Mouse (Mus musculus): Measurements from ENCODE around the gene Rnf222. TPM values are rescaled to one million over a fixed set of nuclear protein-coding genes. Genes with fewer than 3 reads are reported as not detected.
"Not testable (repeated sequence)": the region's sequence is repeated elsewhere in the genome, so short reads cannot be mapped to it uniquely, and the experiment has no call there.

The Rnf222 gene
- polyA plus RNA-seq, 1 experiment from 2014 or later, result not detected

DNA sequence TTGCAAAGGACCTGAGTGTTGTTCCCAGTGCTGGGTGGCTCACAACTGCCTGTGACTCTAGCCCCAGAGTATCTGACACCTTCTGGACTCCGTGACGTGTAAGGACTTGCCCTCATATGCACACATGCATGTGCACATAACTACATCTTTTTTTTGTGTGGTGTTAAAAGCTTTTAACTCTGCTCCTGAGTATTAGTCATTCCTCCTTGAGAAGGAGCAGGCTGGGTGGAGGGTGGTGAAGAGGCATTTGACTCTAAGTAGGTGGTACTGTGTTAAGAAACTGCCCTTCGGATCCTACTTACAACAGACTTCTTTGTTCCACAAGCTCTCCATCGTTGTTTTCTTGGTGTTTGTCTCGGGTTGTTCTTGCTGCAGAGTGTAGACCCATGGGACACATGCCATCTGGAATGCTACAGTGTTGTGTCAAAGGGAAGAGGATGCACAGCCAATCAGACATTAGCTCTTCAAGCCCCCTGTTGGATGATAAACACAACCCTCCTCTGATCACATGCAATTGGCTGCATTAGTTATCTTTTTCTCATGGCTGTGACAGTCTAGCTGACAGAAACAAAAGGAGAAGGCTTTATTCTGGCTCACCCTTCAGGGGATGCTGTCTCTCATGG lies 45.6 kb downstream of the Rnf222 start:
- 71% methylated on average over 5 of the region's 5 CpGs for WGBS
- ATAC-seq (replicated peaks), result 0 out of 2 replicates have a peak, but pooled peaks have one; percentile 27

DNA sequence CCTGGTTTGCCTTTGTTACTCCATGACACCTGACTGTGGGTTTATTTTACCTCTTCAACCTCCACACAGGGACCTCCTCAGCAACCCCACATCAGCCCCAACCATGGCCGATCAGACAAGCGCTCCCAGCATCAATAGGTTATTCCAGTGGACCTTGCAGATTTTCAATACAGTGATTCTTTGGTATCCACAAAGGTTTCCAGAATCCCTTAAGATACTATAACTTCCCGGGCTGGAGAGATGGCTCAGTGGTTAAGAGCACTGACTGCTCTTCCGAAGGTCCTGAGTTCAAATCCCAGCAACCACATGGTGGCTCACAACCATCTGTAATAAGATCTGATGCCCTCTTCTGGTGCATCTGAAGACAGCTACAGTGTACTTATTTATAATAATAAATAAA lies 48.6 kb downstream of the Rnf222 start:
- WGBS, result 86% methylated on average over 4 of the region's 4 CpGs
- H3K27ac ChIP-seq; H3K27me3 ChIP-seq (replicated peaks); H3K9me3 ChIP-seq; H3K4me2 ChIP-seq; H3K9ac ChIP-seq; H3K36me3 ChIP-seq (replicated peaks); H3K4me3 ChIP-seq; ATAC-seq (replicated peaks): not testable (repeated sequence)
- H3K4me1 ChIP-seq, result peaks cover 19% of the 10 kb centered on the region

More for the DNA sequence above, 45.6 kb downstream of the Rnf222 start:
- no peaks in the 10 kb centered on the region for H3K36me3 ChIP-seq (replicated peaks)
- H3K9me3 ChIP-seq, result no peaks in the 10 kb centered on the region
- 0 out of 2 replicates have a peak overlapping the region, but pooled peaks have one; percentile 38 for H3K27ac ChIP-seq
- H3K4me1 ChIP-seq, result peaks cover 3% of the 10 kb centered on the region; the same call in 1 of the 2 replicates
- H3K27me3 ChIP-seq (replicated peaks), result no peaks in the 10 kb centered on the region
- no peak overlapping the region for H3K9ac ChIP-seq
- H3K4me2 ChIP-seq, result no peak overlapping the region
- no peak overlapping the region for H3K4me3 ChIP-seq

GRCm38 (mm10) chr11:68939451-68940304 lies 51.3 kb downstream of the Rnf222 start:
- peak overlapping the region; percentile 57 for H3K4me2 ChIP-seq
- peak; percentile 99 for ATAC-seq (replicated peaks)
- no peaks in the 10 kb centered on the region for H3K9me3 ChIP-seq
- peaks cover 15% of the 10 kb centered on the region for H3K4me1 ChIP-seq
- peak overlapping the region; percentile 46 for H3K9ac ChIP-seq
- H3K4me3 ChIP-seq, result peak overlapping the region; percentile 47
- H3K27ac ChIP-seq, result peak overlapping the region; percentile 88
- WGBS, result under 1% methylated on average over 16 of the region's 16 CpGs
- no peaks in the 10 kb centered on the region for H3K36me3 ChIP-seq (replicated peaks)
- H3K27me3 ChIP-seq (replicated peaks), result no peaks in the 10 kb centered on the region

DNA sequence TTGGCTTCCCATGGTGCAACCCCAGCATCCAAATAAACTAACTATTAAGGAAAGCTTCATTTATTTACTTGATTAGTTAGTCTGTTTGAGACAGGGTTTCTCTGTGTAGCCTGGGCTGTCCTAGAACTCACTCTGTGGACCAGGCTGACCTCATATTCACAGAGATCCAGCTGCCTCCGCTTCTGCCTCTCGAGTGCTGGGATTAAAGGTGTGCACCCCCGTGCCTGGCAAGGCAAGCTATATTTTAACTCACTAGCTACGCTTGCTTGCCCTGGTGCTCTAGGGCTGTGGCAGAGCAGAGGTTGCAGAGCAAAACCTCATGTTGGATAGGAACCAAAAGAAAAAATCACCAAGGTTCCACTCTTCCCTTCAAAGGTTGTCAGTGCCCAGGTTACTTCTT lies 52.2 kb downstream of the Rnf222 start:
- WGBS, result 37% methylated on average over 4 of the region's 4 CpGs
- H3K36me3 ChIP-seq (replicated peaks), result no peaks in the 10 kb centered on the region
- peak overlapping the region; percentile 88 for H3K27ac ChIP-seq
- peaks cover 19% of the 10 kb centered on the region for H3K4me1 ChIP-seq
- no peaks in the 10 kb centered on the region for H3K9me3 ChIP-seq
- no peaks in the 10 kb centered on the region for H3K27me3 ChIP-seq (replicated peaks)
- peak overlapping the region; percentile 57 for H3K4me2 ChIP-seq
- peak overlapping the region; percentile 46 for H3K9ac ChIP-seq
- peak overlapping the region; percentile 47 for H3K4me3 ChIP-seq
- no peak for ATAC-seq (replicated peaks)

DNA sequence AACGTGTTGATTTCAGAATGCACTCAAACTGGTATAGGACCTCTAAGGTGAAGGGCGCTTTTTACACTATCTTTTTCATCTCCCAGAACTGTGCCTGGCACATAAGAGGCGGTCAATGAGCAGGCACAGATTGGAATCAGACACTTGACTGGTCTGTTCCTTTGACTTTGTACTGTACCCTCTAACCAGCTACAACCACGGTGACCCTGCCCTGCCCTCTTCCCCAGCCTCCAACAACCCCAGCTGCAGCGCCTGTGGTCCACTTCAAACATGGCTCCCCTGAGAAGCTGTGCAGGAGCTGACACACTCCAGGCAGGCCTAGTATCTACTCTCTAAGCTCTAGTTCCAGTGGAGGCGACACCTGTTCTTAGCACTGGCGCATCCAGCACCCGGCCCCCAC lies 54.4 kb downstream of the Rnf222 start:
- no peak overlapping the region for H3K4me2 ChIP-seq
- WGBS, result 89% methylated on average over 8 of the region's 8 CpGs
- H3K27me3 ChIP-seq (replicated peaks), result no peaks in the 10 kb centered on the region
- H3K27ac ChIP-seq, result no peak overlapping the region
- ATAC-seq (replicated peaks), result no peak
- H3K36me3 ChIP-seq (replicated peaks), result no peaks in the 10 kb centered on the region
- no peak overlapping the region for H3K4me3 ChIP-seq
- peaks cover 32% of the 10 kb centered on the region for H3K4me1 ChIP-seq
- H3K9ac ChIP-seq, result no peak overlapping the region
- no peaks in the 10 kb centered on the region for H3K9me3 ChIP-seq

GRCm38 (mm10) chr11:68945245-68945644 lies 56.9 kb downstream of the Rnf222 start:
- no peaks in the 10 kb centered on the region for H3K36me3 ChIP-seq (replicated peaks)
- no peaks in the 10 kb centered on the region for H3K27me3 ChIP-seq (replicated peaks)
- no peak overlapping the region for H3K4me2 ChIP-seq
- no peaks in the 10 kb centered on the region for H3K9me3 ChIP-seq
- ATAC-seq (replicated peaks), result no peak
- H3K9ac ChIP-seq, result no peak overlapping the region
- no peak overlapping the region for H3K4me3 ChIP-seq
- 76% methylated on average over 2 of the region's 2 CpGs for WGBS
- H3K4me1 ChIP-seq, result peaks cover 27% of the 10 kb centered on the region
- H3K27ac ChIP-seq, result no peak overlapping the region

Other genes with a start within 250 kb of the Rnf222 start
- 104 and 109 TPM in 2 replicates for gene Myh10, start 197.0 kb upstream of the Rnf222 start, polyA plus RNA-seq (2015; fragmentation: Nextera tagmentation; extraction: Ambion mirVana)
- 105 and 108 TPM in 2 replicates for gene Ndel1, start 16.7 kb upstream of the Rnf222 start, polyA plus RNA-seq (2015; fragmentation: Nextera tagmentation; extraction: Ambion mirVana)
- 529 and 538 TPM in 2 replicates for gene Rpl26, start 13.0 kb downstream of the Rnf222 start, polyA plus RNA-seq (2015; fragmentation: Nextera tagmentation; extraction: Ambion mirVana)
- 0.60 and 0.84 TPM in 2 replicates for gene Odf4, start 38.5 kb downstream of the Rnf222 start, polyA plus RNA-seq (2015; fragmentation: Nextera tagmentation; extraction: Ambion mirVana)
- gene Arhgef15, start 68.9 kb downstream of the Rnf222 start, polyA plus RNA-seq (2015; fragmentation: Nextera tagmentation; extraction: Ambion mirVana), result 24.2 and 28.7 TPM in 2 replicates
- 1.3 and 1.6 TPM in 2 replicates for gene Slc25a35, start 79.6 kb downstream of the Rnf222 start, polyA plus RNA-seq (2015; fragmentation: Nextera tagmentation; extraction: Ambion mirVana)
- gene Rangrf, start 86.6 kb downstream of the Rnf222 start, polyA plus RNA-seq (2015; fragmentation: Nextera tagmentation; extraction: Ambion mirVana), result 22.0 and 22.7 TPM in 2 replicates
- 16.9 and 18.7 TPM in 2 replicates for gene Pfas, start 119.9 kb downstream of the Rnf222 start, polyA plus RNA-seq (2015; fragmentation: Nextera tagmentation; extraction: Ambion mirVana)
- gene Ctc1, start 127.4 kb downstream of the Rnf222 start, polyA plus RNA-seq (2015; fragmentation: Nextera tagmentation; extraction: Ambion mirVana), result 67.0 and 73.5 TPM in 2 replicates
- gene Aurkb, start 157.1 kb downstream of the Rnf222 start, polyA plus RNA-seq (2015; fragmentation: Nextera tagmentation; extraction: Ambion mirVana), result 17.7 and 23.9 TPM in 2 replicates
- gene Borcs6, start 171.2 kb downstream of the Rnf222 start, polyA plus RNA-seq (2015; fragmentation: Nextera tagmentation; extraction: Ambion mirVana), result 20.5 and 21.2 TPM in 2 replicates
- 33.5 and 37.7 TPM in 2 replicates for gene Tmem107, start 182.3 kb downstream of the Rnf222 start, polyA plus RNA-seq (2015; fragmentation: Nextera tagmentation; extraction: Ambion mirVana)
- 319 and 333 TPM in 2 replicates for gene Vamp2, start 199.9 kb downstream of the Rnf222 start, polyA plus RNA-seq (2015; fragmentation: Nextera tagmentation; extraction: Ambion mirVana)
- 11.3 and 12.3 TPM in 2 replicates for gene Per1, start 206.7 kb downstream of the Rnf222 start, polyA plus RNA-seq (2015; fragmentation: Nextera tagmentation; extraction: Ambion mirVana)
- gene Hes7, start 231.9 kb downstream of the Rnf222 start, polyA plus RNA-seq (2015; fragmentation: Nextera tagmentation; extraction: Ambion mirVana), result 0.86 and 0.89 TPM in 2 replicates
- 0.24 and 0.27 TPM in 2 replicates for gene 9130213A22Rik, start 234.0 kb downstream of the Rnf222 start, polyA plus RNA-seq (2015; fragmentation: Nextera tagmentation; extraction: Ambion mirVana)
- 6.3 and 8.0 TPM in 2 replicates for gene Aloxe3, start 237.3 kb downstream of the Rnf222 start, polyA plus RNA-seq (2015; fragmentation: Nextera tagmentation; extraction: Ambion mirVana)

Data from midbrain, embryonic 15.5 days (tissue).